Mouse (Mus musculus) heart, embryonic 13.5 days (tissue): Measurements from ENCODE around the gene Tcf21. TPM values are rescaled to one million over a fixed set of nuclear protein-coding genes. Genes with fewer than 3 reads are reported as not detected.

Experiments used
- ATAC-seq: fragments of 200-750 bp; cut with Nextera tagmentation; 2 replicates; pipeline ENCODE4 v1.8.0; 2017; ENCODE audit warnings: moderate TSS enrichment; ENCODE audit not compliant: insufficient number of reproducible peaks, low FRiP score, low TSS enrichment; ENCODE audit errors: extremely low read depth
- H3K27ac ChIP-seq: fragments of 300-500 bp; sonication (generic); replicated peaks from 2 replicates; pipeline ENCODE4 v1.5.1; 2015; ENCODE audit warnings: moderate library complexity, mild to moderate bottlenecking, inconsistent platforms
- H3K27me3 ChIP-seq: fragments of 300-500 bp; sonication (generic); replicated peaks from 2 replicates; pipeline ENCODE4 v1.6.1; 2015; ENCODE audit warnings: mild to moderate bottlenecking, inconsistent platforms
- H3K36me3 ChIP-seq: fragments of 300-500 bp; sonication (generic); 2 replicates; pipeline ENCODE4 v1.6.1; 2015; ENCODE audit warnings: mild to moderate bottlenecking, inconsistent platforms
- H3K4me1 ChIP-seq: fragments of 300-500 bp; sonication (generic); 2 replicates; pipeline ENCODE4 v1.6.1; 2015; ENCODE audit warnings: inconsistent platforms
- H3K4me2 ChIP-seq: fragments of 300-500 bp; sonication (generic); 2 replicates; pipeline ENCODE4 v1.6.1; 2015; ENCODE audit warnings: inconsistent platforms, mild to moderate bottlenecking, moderate library complexity
- H3K4me3 ChIP-seq: fragments of 300-500 bp; sonication (generic); 2 replicates; pipeline ENCODE4 v1.5.1; 2015; ENCODE audit warnings: moderate library complexity, mild to moderate bottlenecking, inconsistent platforms
- H3K9ac ChIP-seq: fragments of 300-500 bp; sonication (generic); 2 replicates; pipeline ENCODE4 v1.6.1; 2015; ENCODE audit warnings: inconsistent platforms, mild to moderate bottlenecking, moderate library complexity
- H3K9me3 ChIP-seq: fragments of 300-500 bp; sonication (generic); 2 replicates; pipeline ENCODE4 v1.6.1; 2016; ENCODE audit warnings: inconsistent platforms
- WGBS: fragments of 180-500 bp; shearing (Covaris S2); methylation state at CpG from one replicate; pipeline ENCODE4 v1.1.7; 2015; ENCODE audit warnings: mixed read lengths; 5-methylcytosine and 5-hydroxymethylcytosine counted together
- polyA plus RNA-seq: library from polyadenylated mRNA; unstranded; fragments of >200 nt; fragmentation: Nextera tagmentation; extraction: Ambion mirVana; gene quantifications from 2 replicates; pipeline ENCODE4 v1.2.1, GENCODE M21; 2015

Gene Tcf21
- polyA plus RNA-seq, result 61.7 and 63.3 TPM in 2 replicates

DNA sequence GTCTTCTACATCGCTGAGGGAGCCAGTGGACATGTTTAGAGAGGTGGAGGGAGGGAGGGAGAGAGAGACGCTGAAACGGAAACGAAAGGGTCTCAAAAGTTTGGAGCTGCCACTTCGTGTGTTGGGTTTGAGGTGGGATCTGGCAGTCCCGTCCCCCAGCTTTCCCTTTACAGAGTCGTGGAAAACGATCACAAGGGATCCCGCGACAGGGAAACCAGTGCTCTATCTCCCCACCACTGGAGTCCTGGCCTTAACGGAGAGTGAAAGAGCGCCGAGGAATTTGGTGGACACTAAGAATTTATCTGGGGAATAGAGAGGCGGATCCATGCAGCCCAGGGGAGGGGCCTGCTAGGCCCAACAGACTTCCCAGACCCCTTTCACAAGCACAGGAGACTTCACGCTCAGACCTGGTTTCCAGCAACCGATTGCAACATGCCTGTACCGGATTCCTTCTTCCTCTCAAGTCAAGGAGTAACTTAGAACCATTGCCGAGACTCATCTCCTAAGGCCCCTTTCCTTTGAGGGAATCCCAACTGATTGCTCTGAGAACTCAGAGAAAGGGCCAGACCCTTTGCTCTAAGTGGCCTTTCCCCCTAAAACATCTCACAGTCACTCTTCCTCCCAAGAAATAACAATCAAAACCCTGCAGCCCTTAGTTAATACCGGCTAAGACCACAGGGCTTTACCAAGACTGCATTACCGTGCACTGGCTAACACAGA lies at the start of gene Tcf21:
TSS of gene Tcf21 (minus strand) at position 304 of the 720 bp plus-strand sequence.
- peaks cover 75% of the 10 kb centered on the region for H3K27me3 ChIP-seq
- no peaks in the 10 kb centered on the region for H3K9me3 ChIP-seq
- H3K4me1 ChIP-seq, result peaks cover 25% of the 10 kb centered on the region
- no peaks in the 10 kb centered on the region for H3K36me3 ChIP-seq
- peak; percentile 51; the same call in 1 of the 2 replicates for ATAC-seq
- H3K9ac ChIP-seq, result peak within 1 kb of the TSS; percentile 88
- 11% methylated on average over 20 of the region's 20 CpGs for WGBS
- peak within 1 kb of the TSS; percentile 66 for H3K4me2 ChIP-seq
- peak within 1 kb of the TSS; percentile 88 for H3K27ac ChIP-seq
- peak within 1 kb of the TSS; percentile 62 for H3K4me3 ChIP-seq

DNA sequence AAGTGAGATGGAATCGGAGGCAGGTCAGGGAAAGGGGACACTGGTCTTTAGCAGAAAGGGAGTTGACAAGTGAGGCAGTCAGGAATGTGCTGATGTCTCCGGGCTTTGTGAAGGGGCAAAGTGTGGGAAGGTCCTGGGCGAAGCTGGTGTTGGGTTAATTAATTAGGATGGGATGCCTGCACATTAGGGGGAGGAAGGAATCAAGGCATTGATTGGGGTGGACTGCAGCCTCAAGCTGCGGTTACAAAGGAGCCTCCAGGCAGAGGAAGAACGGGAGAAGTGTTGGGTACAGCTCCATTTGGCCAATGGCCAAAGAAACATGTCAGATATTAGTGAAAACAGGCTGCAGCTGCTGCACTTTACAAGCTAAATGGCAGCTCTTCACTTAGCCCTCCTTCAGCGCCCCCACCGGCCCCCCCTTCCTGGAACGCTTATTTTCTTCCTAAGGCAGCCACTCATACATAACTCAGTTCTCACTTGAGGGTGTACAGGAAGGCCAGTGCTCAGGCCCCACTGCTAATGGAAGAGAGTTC lies 48.5 kb upstream of the Tcf21 start:
- Histone ChIP-seq H3K4me3 (no peak overlapping the region), H3K27me3 (no peaks in the 10 kb centered on the region), H3K9ac (no peak overlapping the region), H3K36me3 (no peaks in the 10 kb centered on the region), H3K4me2 (peak overlapping the region; percentile 38), H3K4me1 (peaks cover 16% of the 10 kb centered on the region), H3K9me3 (no peaks in the 10 kb centered on the region), H3K27ac (peak overlapping the region; percentile 67; the same call in 1 of the 2 replicates)
- 14% methylated on average over 8 of the region's 8 CpGs for WGBS
- no peak for ATAC-seq

DNA sequence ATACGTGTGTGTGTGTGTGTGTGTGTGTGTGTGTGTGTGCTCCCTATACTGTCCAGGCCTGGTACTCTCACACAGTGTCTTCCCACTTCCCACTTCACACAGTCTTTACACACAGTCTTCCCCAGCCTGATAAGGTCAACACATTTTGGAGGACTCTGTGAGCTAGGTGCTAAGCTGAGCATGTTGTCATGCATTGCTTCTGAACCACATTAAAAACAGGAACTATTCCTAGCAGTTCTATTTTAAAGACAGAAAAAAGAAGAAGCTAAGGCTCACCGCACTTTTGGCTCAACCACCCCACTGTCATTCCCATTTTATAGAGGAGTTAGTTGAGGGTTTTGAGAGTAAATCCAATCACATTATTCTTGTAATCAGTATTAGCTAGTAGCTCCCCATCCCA lies 47.2 kb upstream of the Tcf21 start:
- 67% methylated on average over 2 of the region's 2 CpGs for WGBS
- Histone ChIP-seq H3K4me2 (no peak overlapping the region), H3K9ac (no peak overlapping the region), H3K4me3 (no peak overlapping the region), H3K27ac (no peak overlapping the region), H3K36me3 (no peaks in the 10 kb centered on the region), H3K9me3 (no peaks in the 10 kb centered on the region), H3K27me3 (no peaks in the 10 kb centered on the region), H3K4me1 (peaks cover 8% of the 10 kb centered on the region)
- no peak for ATAC-seq

DNA sequence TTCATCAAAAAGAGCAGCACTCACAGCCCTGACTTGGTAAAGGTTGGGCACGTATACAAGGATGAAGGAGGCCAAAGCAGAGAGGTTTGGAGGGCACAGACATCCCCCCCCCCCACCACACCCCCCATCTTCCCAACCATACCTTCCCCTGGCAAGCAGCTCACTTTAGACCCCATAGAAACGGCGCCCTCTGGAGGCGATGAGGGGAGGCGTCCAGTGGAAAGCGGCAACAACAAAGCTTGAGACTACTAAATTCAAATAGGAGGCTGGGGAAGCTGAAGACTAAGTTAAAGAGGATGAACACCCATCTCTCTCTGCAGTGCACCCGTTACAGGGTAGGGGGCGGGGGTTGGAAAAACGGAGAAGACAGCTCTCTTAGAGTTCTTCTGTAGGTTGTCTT lies 38.1 kb upstream of the Tcf21 start:
- no peaks in the 10 kb centered on the region for H3K27me3 ChIP-seq
- ATAC-seq, result no peak
- WGBS, result 32% methylated on average over 9 of the region's 9 CpGs

DNA sequence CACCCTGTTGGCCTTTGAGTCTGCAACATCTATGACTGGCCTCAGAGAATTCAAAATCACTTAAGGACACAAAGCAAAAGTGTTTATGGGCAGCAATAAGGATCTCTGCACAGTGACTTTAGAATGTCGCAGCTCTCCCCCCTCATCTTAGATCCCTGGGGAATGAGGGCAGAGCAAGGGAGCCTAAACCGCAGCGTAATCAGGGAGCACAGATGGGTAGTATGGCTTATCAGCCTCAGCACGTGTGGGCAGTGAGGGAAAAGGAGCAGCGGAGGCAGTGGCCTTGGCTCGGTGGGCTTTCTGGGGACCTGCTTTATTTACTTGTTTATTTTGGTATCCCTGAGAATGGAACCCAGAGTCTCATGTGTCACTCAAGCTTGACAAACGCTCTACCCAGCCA lies 34.4 kb upstream of the Tcf21 start:
- Histone ChIP-seq H3K4me3 (no peak overlapping the region), H3K9ac (no peak overlapping the region), H3K27ac (no peak overlapping the region), H3K27me3 (no peaks in the 10 kb centered on the region), H3K9me3 (no peaks in the 10 kb centered on the region), H3K36me3 (no peaks in the 10 kb centered on the region), H3K4me1 (0 out of 2 replicates have a peak, but pooled peaks cover 11% of the 10 kb centered on the region), H3K4me2 (no peak overlapping the region)
- ATAC-seq, result no peak
- 15% methylated on average over 7 of the region's 7 CpGs for WGBS

More for the DNA sequence above, 38.1 kb upstream of the Tcf21 start:
- H3K9ac ChIP-seq, result no peak overlapping the region
- H3K36me3 ChIP-seq, result no peaks in the 10 kb centered on the region
- 0 out of 2 replicates have a peak, but pooled peaks cover 11% of the 10 kb centered on the region for H3K4me1 ChIP-seq
- H3K4me3 ChIP-seq, result no peak overlapping the region
- H3K27ac ChIP-seq, result no peak overlapping the region
- no peaks in the 10 kb centered on the region for H3K9me3 ChIP-seq
- no peak overlapping the region for H3K4me2 ChIP-seq

DNA sequence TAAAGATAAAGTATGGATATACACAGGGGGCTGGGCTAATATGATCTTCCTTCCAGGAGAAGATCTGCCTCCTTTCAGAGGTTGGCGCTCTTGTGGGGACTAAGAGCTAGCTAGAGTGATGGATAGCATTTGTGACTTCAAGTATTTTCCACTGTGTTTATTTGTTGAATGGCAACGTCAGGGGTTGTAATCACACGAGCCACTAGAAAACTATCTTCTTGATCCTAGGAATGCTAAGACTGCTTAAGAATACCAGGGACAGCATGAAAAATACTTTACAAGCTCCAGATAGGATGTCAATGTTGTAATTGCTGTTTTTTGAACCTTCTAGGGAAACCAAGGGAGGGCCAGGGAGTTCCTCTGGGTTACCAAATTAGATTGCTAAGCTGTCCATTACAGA lies 25.4 kb upstream of the Tcf21 start:
- no peak overlapping the region for H3K4me2 ChIP-seq
- H3K4me3 ChIP-seq, result no peak overlapping the region
- H3K27ac ChIP-seq, result no peak overlapping the region
- peaks cover 29% of the 10 kb centered on the region for H3K27me3 ChIP-seq
- ATAC-seq, result no peak
- H3K9ac ChIP-seq, result no peak overlapping the region
- H3K4me1 ChIP-seq, result peaks cover 21% of the 10 kb centered on the region
- H3K9me3 ChIP-seq, result no peaks in the 10 kb centered on the region
- no peaks in the 10 kb centered on the region for H3K36me3 ChIP-seq
- WGBS, result 23% methylated on average over 3 of the region's 3 CpGs

DNA sequence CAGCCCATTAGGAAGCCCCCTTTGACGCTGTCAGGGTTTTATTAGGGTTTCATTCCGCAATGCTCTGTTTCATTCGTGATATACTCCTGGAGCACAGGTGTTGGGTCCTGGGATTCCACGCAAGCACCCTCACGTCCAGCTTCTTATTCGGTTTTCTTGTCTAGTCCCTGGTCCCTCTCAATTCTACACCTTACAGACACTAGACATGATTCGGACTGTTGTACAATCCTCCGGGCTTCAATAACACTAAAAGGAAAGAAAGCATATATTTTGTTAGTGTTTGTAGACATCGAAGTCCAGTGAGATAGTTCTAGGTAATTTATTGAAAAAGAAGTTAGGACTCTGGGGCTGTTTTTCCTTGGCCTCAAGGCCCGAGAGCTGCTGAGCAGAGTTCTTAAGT lies 24.8 kb upstream of the Tcf21 start:
- H3K9ac ChIP-seq, result no peak overlapping the region
- no peak for ATAC-seq
- no peaks in the 10 kb centered on the region for H3K9me3 ChIP-seq
- H3K27me3 ChIP-seq, result peaks cover 29% of the 10 kb centered on the region
- H3K36me3 ChIP-seq, result no peaks in the 10 kb centered on the region
- no peak overlapping the region for H3K27ac ChIP-seq
- H3K4me2 ChIP-seq, result no peak overlapping the region
- H3K4me1 ChIP-seq, result peaks cover 21% of the 10 kb centered on the region
- WGBS, result 27% methylated on average over 10 of the region's 10 CpGs
- H3K4me3 ChIP-seq, result no peak overlapping the region

DNA sequence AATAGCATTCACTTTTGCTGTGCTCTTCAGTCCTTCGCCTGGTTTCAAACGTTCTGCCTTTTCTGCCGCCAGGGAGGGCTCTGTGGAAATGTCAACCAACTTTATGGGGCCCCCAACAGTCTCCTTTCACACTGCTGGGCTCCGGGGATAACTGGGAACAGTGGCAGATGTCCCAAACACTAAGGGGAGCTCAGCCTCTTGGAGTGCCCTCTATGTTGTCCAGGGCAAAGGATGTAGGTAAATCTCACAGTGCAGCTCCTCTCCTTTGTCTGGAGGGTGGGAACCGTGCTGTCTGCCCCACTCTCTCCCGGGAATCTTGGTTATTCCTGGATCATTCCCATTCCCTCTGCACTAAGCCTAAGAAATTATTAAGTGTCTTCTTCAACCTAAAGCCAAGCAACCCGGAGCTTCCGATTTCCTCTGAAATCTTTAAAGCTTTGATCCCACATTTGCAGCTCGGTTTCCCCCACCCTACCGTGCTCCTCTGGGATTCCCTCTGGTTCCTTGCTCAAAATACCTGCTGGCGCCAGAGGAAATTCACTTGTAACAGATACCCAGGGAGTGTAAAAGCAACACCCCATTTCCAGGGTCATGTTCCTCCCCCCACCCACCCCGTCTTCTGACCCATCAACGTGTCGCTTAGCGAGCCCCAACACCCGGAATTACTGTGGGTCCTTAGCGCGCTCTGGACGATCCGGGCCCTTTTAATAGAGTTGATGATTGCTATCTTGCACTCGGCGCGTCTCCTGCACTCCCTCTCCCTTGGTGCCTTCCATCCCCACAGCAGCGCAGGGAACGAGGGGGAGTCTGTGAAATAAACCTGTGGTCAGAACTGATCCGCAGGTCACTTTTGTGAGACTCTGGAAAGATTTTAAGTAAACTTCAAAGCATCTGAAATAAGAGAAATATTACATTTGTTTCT lies 23.7 kb upstream of the Tcf21 start:
- peak overlapping the region; percentile 45 for H3K4me3 ChIP-seq
- H3K27me3 ChIP-seq, result peaks cover 29% of the 10 kb centered on the region
- H3K4me2 ChIP-seq, result peak overlapping the region; percentile 70
- H3K9ac ChIP-seq, result peak overlapping the region; percentile 66
- 2% methylated on average over 26 of the region's 26 CpGs for WGBS
- H3K9me3 ChIP-seq, result no peaks in the 10 kb centered on the region
- no peak overlapping the region for H3K27ac ChIP-seq
- H3K4me1 ChIP-seq, result peaks cover 21% of the 10 kb centered on the region
- no peak; the same call in 1 of the 2 replicates for ATAC-seq
- no peaks in the 10 kb centered on the region for H3K36me3 ChIP-seq

DNA sequence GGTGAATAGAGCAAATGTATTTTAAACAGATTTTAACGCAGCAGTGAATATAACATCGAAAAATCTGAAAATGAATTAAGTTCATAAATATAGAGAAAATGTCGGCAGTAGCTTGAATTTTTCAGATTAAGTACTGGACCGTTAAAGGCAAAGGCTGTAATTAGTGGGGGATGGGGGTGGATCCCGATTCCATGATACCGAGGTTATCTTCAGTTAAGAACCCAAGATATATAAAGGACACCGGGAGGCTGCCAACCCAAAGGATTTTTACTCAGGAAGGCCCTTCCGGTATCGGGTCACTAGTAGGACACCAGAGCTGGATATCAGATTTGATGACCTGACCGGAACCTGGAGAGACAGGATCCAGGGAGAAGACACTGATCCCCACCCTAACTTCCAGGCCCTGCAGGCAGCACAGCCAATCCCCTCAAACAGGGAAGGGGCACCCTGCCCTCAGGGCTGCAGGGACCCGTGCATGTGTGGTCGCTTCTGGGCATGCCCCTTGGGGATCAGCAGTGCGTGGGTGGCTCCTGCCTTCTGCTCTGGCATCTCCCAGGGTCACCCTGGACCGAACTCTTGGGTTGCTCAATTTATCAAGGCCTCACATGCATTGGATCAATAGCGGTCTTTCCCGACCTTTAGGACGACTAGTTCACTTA lies 22.9 kb upstream of the Tcf21 start:
- no peaks in the 10 kb centered on the region for H3K9me3 ChIP-seq
- peaks cover 29% of the 10 kb centered on the region for H3K27me3 ChIP-seq
- no peaks in the 10 kb centered on the region for H3K36me3 ChIP-seq
- H3K9ac ChIP-seq, result peak overlapping the region; percentile 52; the same call in 1 of the 2 replicates
- WGBS, result 6% methylated on average over 17 of the region's 17 CpGs
- peaks cover 21% of the 10 kb centered on the region for H3K4me1 ChIP-seq
- no peak overlapping the region for H3K27ac ChIP-seq
- no peak for ATAC-seq
- peak overlapping the region; percentile 45 for H3K4me3 ChIP-seq
- H3K4me2 ChIP-seq, result peak overlapping the region; percentile 70

DNA sequence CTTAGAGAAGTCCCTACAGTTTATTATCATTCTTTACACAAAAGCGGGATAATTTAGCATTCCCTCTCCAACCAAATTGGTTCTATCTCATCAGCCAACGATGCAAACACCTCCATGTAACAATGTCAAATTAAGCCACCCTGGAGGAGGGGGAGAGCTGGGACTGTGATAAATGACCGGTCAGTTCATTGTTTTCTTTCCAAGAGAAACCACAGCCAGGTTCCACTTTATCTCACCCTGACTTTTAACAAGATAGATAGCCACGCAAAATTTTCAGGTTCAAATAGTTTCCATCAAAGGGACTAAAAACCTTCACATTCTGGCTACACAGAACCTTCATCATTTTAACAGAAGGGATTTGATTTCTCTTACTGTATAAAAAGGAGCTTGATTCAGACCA lies 22.1 kb upstream of the Tcf21 start:
- no peak overlapping the region for H3K9ac ChIP-seq
- WGBS, result 14% methylated on average over 4 of the region's 4 CpGs

DNA sequence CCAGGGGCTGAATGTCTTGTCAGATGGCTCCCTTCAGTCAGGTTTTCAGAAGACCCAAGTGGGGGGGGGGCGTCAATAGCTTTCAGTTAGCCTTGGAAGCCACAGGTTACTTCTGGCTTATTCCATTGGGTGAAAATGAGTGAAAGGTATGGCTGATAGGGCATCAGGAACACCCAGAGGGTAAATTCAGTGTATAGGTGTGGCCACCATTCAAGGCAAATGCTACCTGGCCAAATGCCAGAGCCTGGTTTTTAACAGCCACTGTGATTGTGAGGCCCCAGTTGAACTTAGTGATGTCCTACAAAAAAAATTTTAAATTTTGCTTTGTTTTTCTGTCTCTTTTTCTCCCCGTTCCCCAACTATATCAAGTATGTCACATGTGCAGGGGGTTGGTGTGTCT lies 6.3 kb upstream of the Tcf21 start:
- no peaks in the 10 kb centered on the region for H3K9me3 ChIP-seq
- H3K4me1 ChIP-seq, result 0 out of 2 replicates have a peak, but pooled peaks cover 2% of the 10 kb centered on the region
- no peaks in the 10 kb centered on the region for H3K36me3 ChIP-seq
- H3K9ac ChIP-seq, result no peak overlapping the region
- H3K27ac ChIP-seq, result no peak overlapping the region
- 77% methylated on average over 2 of the region's 2 CpGs for WGBS
- H3K4me2 ChIP-seq, result no peak overlapping the region
- H3K4me3 ChIP-seq, result no peak overlapping the region
- no peak for ATAC-seq
- H3K27me3 ChIP-seq, result peaks cover 22% of the 10 kb centered on the region

More for the DNA sequence above, 22.1 kb upstream of the Tcf21 start:
- Histone ChIP-seq H3K4me1 (peaks cover 21% of the 10 kb centered on the region), H3K27ac (no peak overlapping the region), H3K27me3 (peaks cover 29% of the 10 kb centered on the region), H3K9me3 (no peaks in the 10 kb centered on the region), H3K36me3 (no peaks in the 10 kb centered on the region), H3K4me2 (no peak overlapping the region), H3K4me3 (no peak overlapping the region)
- no peak for ATAC-seq
